Mouse (Mus musculus) hindbrain, embryonic 11.5 days (tissue): Measurements from ENCODE around the gene Blnk. TPM values are rescaled to one million over a fixed set of nuclear protein-coding genes. Genes with fewer than 3 reads are reported as not detected.

Source experiments
- ATAC-seq: fragments of 200-750 bp; cut with Nextera tagmentation; 2 replicates; pipeline ENCODE4 v1.8.0; 2017; ENCODE audit warnings: mild to moderate bottlenecking, moderate TSS enrichment, moderate library complexity; ENCODE audit not compliant: low FRiP score
- DNase-seq: peaks from one replicate; pipeline ENCODE4 v3.0.0-alpha.2; 2015; ENCODE audit warnings: low spot score
- H3K27ac ChIP-seq: fragments of 300-500 bp; sonication (generic); 2 replicates; pipeline ENCODE4 v1.5.1; 2014; ENCODE audit warnings: mild to moderate bottlenecking, low read depth, low read length
- H3K27me3 ChIP-seq: fragments of 300-500 bp; sonication (generic); 2 replicates; pipeline ENCODE4 v1.6.1; 2014; ENCODE audit warnings: mild to moderate bottlenecking, low read length, moderate library complexity, mixed read lengths; ENCODE audit not compliant: control insufficient read depth, insufficient read depth
- H3K36me3 ChIP-seq: fragments of 300-500 bp; sonication (generic); 2 replicates; pipeline ENCODE4 v1.6.1; 2014; ENCODE audit warnings: mild to moderate bottlenecking, low read length, moderate library complexity, mixed read lengths; ENCODE audit not compliant: control insufficient read depth, insufficient read depth
- H3K4me1 ChIP-seq: fragments of 300-500 bp; sonication (generic); replicated peaks from 2 replicates; pipeline ENCODE4 v1.6.1; 2014; ENCODE audit warnings: low read length, mixed read lengths; ENCODE audit not compliant: control insufficient read depth, insufficient read depth
- H3K4me2 ChIP-seq: fragments of 300-500 bp; sonication (generic); replicated peaks from 2 replicates; pipeline ENCODE4 v1.6.1; 2014; ENCODE audit warnings: mild to moderate bottlenecking, low read depth, low read length
- H3K4me3 ChIP-seq: fragments of 300-500 bp; sonication (generic); 2 replicates; pipeline ENCODE4 v1.5.1; 2014; ENCODE audit warnings: low read depth, low read length
- H3K9ac ChIP-seq: fragments of 300-500 bp; sonication (generic); 2 replicates; pipeline ENCODE4 v1.6.1; 2014; ENCODE audit warnings: low read depth, low read length
- H3K9me3 ChIP-seq: fragments of 300-500 bp; sonication (generic); 2 replicates; pipeline ENCODE4 v1.6.1; 2016; ENCODE audit warnings: low read length; ENCODE audit not compliant: control insufficient read depth
- WGBS: fragments of 180-500 bp; shearing (Covaris S2); extraction: QIAGEN DNeasy Blood & Tissue Kit; methylation state at CpG from one replicate; pipeline ENCODE4 v1.1.7; 2014; 5-methylcytosine and 5-hydroxymethylcytosine counted together
- polyA plus RNA-seq: library from polyadenylated mRNA; unstranded; fragments of >200 nt; fragmentation: Nextera tagmentation; extraction: Ambion mirVana; gene quantifications from 2 replicates; pipeline ENCODE4 v1.2.1, GENCODE M21; 2014

The Blnk gene
- polyA plus RNA-seq, 1 experiment from 2014 or later, result 0.36 TPM

DNA sequence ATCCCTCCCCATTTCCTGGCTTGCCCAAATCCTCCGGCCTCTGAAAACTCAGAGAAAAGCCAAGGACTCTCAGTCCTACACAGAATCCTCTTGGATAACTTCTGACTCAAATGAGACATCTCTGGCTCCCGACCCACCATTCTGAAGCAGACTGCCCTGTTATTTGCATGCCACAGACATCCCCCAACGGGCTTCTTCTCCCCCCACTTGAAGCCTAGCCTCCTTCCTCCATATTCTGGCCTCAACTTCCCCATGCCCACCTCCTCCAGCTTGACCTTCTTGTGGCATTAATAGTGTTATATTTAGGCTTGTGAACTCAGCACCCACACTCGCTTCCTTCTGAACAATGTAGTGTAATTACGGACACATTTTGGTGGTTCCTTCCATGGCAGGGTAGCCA is 13.7 kb downstream of the Blnk start:
- no peak overlapping the region for H3K4me2 ChIP-seq
- no peaks in the 10 kb centered on the region for H3K4me1 ChIP-seq
- H3K4me3 ChIP-seq, result no peak overlapping the region
- WGBS, result 80% methylated on average over 5 of the region's 5 CpGs
- H3K9ac ChIP-seq, result no peak overlapping the region
- no peaks in the 10 kb centered on the region for H3K36me3 ChIP-seq
- ATAC-seq (no peak), DNase-seq (no peak)
- H3K27me3 ChIP-seq, result no peaks in the 10 kb centered on the region
- H3K9me3 ChIP-seq, result no peaks in the 10 kb centered on the region
- H3K27ac ChIP-seq, result no peak overlapping the region

DNA sequence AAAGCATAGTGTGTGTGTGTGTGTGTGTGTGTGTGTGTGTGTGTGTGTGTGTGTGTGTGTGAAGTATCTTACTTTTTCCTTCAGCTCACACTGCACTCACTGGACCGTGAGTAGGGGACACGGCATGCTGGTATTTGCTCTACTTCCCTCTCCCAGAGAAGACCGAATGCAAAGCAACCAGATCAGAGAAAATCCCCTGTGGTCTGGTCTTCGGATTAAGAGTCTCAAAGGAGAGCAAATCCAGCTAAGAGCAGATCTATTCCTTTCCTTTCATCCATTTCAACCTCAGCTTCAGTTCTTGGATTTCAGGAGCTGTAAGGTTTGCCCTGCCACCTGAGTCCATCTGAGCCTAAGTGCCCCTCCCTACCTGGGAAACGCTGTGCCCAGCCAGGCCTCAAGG is 16.3 kb downstream of the Blnk start:
- no peak overlapping the region for H3K9ac ChIP-seq
- H3K4me1 ChIP-seq, result no peaks in the 10 kb centered on the region
- no peak overlapping the region for H3K4me2 ChIP-seq
- H3K36me3 ChIP-seq, result no peaks in the 10 kb centered on the region
- H3K27ac ChIP-seq, result no peak overlapping the region
- WGBS, result 58% methylated on average over 5 of the region's 5 CpGs
- no peaks in the 10 kb centered on the region for H3K9me3 ChIP-seq
- no peak for ATAC-seq
- no peak for DNase-seq
- no peaks in the 10 kb centered on the region for H3K27me3 ChIP-seq
- no peak overlapping the region for H3K4me3 ChIP-seq

DNA sequence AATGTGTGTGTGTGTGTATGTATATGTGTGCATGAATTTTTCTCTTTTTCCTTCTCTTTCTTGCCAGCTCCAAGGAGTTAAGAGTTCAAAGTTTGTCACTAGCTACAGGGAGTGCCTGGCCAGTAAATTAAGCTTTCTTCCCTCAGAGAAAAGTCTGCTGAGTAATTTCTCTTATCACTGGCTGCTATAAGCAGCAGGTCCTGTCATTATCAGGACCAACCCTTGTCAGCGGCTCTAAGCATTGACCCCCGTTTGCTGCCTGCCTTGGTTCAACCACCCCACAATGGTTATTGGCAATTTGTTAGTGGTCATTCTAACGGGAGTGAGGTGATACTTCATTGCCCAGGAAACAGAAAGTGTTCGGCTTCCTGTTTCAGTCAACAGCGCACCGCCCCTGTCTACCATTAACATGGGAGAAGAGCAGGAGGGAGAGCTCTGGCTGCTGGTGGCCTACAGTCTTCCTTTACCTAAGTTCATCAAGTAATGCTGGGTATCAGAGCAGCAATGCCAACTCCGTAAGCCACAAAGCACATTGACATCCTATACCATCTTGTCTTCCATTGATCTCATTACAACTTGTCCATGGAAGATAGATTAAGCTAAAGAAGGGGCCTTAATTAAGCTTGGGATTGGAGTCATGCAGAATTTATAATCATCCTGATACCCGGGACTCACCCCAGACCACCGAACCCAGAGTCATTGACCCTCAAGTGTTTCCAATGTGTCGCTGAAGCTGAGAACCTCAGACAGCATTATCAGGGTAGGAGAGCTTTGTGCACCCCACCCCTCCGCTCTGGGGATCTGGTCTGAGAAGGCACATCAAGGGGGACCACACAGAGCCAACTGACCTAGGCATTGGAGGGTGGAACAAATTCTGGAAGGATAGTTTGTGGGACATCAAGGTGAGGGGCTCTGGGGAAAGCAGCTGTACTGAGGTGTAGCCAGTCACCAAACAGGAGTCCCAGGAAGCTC is 17.1 kb downstream of the Blnk start:
- Histone ChIP-seq H3K36me3 (no peaks in the 10 kb centered on the region), H3K27me3 (no peaks in the 10 kb centered on the region), H3K27ac (no peak overlapping the region), H3K4me3 (no peak overlapping the region), H3K4me1 (no peaks in the 10 kb centered on the region), H3K9me3 (no peaks in the 10 kb centered on the region), H3K4me2 (no peak overlapping the region), H3K9ac (no peak overlapping the region)
- ATAC-seq (no peak), DNase-seq (no peak)
- 86% methylated on average over 11 of the region's 11 CpGs for WGBS

DNA sequence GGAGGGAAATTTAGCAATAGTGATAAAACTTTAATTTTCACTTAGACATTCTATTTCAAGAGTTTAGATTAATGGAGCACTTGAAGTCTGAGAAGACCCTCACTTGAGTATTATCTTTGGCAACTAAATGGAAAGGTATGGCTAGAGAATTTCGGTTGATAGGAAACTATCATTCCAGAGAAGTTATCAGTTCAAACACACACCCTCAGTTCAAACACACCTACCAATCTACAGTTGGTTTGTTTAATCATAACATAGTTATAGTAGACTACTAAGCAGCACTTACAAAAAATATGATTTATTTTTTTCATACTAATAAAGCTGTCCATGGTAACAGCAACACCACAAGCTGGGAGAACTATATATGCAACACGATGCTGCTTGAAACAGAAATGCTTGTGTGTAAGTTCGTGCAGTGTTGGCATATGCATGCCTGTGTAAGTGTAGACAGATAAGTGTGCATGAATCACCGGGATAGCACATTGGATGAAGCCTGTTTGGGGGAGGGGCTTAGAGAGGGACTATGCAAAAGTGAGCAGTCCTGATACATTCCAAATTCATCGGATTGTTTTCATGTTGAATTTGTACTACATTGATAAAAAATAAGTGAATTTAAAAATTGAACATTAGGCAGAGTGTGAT is 22.9 kb downstream of the Blnk start:
- Histone ChIP-seq H3K36me3 (no peaks in the 10 kb centered on the region), H3K4me1 (no peaks in the 10 kb centered on the region), H3K9me3 (no peaks in the 10 kb centered on the region), H3K4me2 (no peak overlapping the region), H3K27ac (no peak overlapping the region), H3K27me3 (no peaks in the 10 kb centered on the region), H3K4me3 (no peak overlapping the region), H3K9ac (no peak overlapping the region)
- 92% methylated on average over 5 of the region's 5 CpGs for WGBS
- no peak for DNase-seq
- no peak for ATAC-seq

DNA sequence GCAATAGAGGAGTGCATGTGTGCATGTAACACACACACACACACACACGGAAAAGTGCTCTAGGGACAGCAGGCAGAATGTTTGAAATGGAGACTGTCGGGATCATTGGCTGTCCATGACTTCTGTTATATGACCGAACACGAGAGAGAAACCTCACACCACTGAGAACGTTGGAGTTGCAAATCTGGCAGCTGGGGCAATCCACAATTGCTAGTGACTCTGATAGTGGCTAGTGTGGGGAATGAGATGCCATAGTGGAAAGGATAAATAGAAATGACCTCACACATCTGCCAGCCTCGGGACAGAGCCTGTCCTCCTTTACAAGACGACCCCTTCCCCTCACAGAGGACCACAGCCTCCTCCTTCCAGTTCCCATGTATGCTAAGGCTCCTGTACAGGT is 23.6 kb downstream of the Blnk start:
- Histone ChIP-seq H3K4me3 (no peak overlapping the region), H3K27ac (no peak overlapping the region), H3K9ac (no peak overlapping the region), H3K36me3 (no peaks in the 10 kb centered on the region), H3K4me1 (no peaks in the 10 kb centered on the region), H3K4me2 (no peak overlapping the region), H3K27me3 (no peaks in the 10 kb centered on the region), H3K9me3 (no peaks in the 10 kb centered on the region)
- WGBS, result 81% methylated on average over 7 of the region's 7 CpGs
- ATAC-seq, result no peak
- DNase-seq, result no peak

DNA sequence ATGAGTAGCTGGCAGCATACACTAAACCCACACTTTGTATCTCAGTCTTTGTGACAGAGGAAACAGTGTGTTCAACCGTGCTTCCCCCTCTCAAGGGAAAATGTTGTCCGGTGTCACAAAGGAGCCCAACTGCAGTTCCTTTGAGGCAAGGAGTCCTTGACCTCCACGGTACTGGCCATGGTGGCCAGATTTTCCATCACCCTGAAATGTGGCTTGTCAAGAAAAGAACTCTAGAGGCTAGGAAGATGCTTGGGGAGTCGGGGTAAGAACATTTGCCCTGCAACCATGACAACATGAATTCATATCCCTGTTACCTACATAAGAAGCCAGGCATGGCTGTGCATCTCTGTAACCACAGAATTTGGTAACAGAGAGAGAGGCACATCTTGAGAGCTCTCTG is 24.0 kb downstream of the Blnk start:
- no peaks in the 10 kb centered on the region for H3K4me1 ChIP-seq
- no peak overlapping the region for H3K4me2 ChIP-seq
- no peak for DNase-seq
- H3K9ac ChIP-seq, result no peak overlapping the region
- H3K36me3 ChIP-seq, result no peaks in the 10 kb centered on the region
- no peak overlapping the region for H3K27ac ChIP-seq
- ATAC-seq, result no peak
- 86% methylated on average over 4 of the region's 4 CpGs for WGBS
- no peaks in the 10 kb centered on the region for H3K27me3 ChIP-seq
- H3K4me3 ChIP-seq, result no peak overlapping the region
- no peaks in the 10 kb centered on the region for H3K9me3 ChIP-seq

DNA sequence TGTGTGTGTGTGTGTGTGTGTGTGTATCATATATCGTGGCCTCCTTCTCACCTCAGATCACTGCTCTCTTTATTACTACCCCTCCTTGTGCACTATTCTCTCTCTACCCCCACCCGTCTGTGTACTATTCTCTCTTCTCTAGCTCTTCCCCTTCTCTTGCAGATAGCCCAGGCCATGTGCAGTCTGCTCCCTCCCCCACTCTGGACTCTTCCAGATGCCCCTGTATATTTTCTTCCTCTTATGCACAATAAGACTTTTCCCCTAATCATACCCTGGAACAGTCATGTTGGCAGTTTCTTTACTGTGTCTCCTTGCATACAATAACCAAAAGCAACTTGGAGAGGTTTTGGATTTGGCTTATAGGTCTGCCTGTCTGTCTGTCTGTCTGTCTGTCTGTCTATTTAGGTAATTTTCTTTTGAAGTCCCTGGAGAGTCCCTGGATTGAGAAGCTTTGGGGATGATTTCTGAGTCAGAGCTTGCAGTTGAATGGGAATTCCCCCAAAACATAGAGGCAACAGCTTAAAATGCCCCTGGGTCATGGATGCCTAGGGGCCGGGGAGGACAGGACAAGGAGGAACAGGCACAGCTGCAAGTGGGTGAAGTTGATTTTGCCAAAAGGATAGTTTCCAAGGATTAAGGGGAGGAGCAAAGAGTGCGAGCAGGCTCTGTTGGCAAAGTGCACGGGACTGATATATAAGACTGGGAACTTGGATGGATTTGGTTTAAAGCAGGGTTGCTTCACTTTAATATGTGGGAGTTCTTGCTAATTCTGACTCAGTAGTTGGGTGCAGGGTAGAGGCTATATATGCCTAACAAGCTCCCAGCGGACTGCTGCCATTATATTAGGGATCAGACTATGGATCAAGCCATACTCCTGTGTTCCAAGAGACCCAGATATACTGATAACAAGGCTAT is 29.1 kb downstream of the Blnk start:
- Histone ChIP-seq H3K27me3 (no peaks in the 10 kb centered on the region), H3K4me3 (no peak overlapping the region)
- 81% methylated on average over 6 of the region's 6 CpGs for WGBS

DNA sequence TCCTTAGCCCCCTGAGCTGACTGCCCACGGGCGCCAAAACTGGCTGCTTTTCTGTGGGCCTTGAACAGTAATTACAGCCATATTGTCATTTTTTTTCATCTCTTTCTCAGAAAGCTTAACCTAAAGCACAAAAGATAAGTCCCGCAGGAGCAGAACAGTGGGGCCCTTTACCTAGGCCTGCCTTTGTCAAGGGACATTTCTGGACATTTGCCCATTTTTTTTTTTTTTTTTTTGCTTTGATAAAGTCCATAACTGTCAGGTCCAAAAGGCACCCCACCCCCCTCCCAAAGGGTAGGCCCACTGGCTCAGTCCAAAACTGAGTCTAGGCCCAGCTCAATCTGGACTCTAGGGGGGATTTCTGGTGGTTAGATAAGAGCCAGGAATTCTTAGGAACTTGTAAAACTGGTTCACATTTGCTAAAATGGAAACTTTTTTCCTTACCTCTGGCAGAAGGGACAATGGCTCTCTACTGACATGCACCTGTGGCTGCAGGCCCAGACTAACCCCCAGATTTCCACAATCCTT is 29.9 kb downstream of the Blnk start:
- no peaks in the 10 kb centered on the region for H3K4me1 ChIP-seq
- DNase-seq, result no peak
- H3K9ac ChIP-seq, result no peak overlapping the region
- H3K4me2 ChIP-seq, result no peak overlapping the region
- H3K4me3 ChIP-seq, result no peak overlapping the region
- ATAC-seq, result no peak
- H3K9me3 ChIP-seq, result no peaks in the 10 kb centered on the region
- no peaks in the 10 kb centered on the region for H3K36me3 ChIP-seq
- no peak overlapping the region for H3K27ac ChIP-seq
- WGBS, result 90% methylated on average over 3 of the region's 3 CpGs
- H3K27me3 ChIP-seq, result no peaks in the 10 kb centered on the region

More for the DNA sequence above, 29.1 kb downstream of the Blnk start:
- H3K9ac ChIP-seq, result no peak overlapping the region
- H3K27ac ChIP-seq, result no peak overlapping the region
- H3K4me1 ChIP-seq, result no peaks in the 10 kb centered on the region
- DNase-seq, result no peak
- H3K4me2 ChIP-seq, result no peak overlapping the region
- H3K36me3 ChIP-seq, result no peaks in the 10 kb centered on the region
- no peaks in the 10 kb centered on the region for H3K9me3 ChIP-seq
- ATAC-seq, result no peak
